Mouse (Mus musculus): ENCODE measurements around the gene Apoa2.
A peak's percentile ranks its signal among the peaks of the same experiment; 100 is the strongest.

GRCm38 (mm10) chr1:171256095-171256818, 31.4 kb downstream of the Apoa2 start:
- TF ChIP-seq CTCF (IDR thresholded peaks at IDR 0.05; ENCODE audit: control insufficient read depth, insufficient read depth, insufficient replicate concordance, low read depth, low read length): peak; percentile 26; the same call in 1 of the 2 replicates
- no peak for TF ChIP-seq POLR2A (IDR thresholded peaks at IDR 0.05; ENCODE audit: control insufficient read depth, low read depth, low read length)
